Mouse (Mus musculus) heart, embryonic 15.5 days (tissue): Measurements from ENCODE around the gene Cacng5. TPM values are rescaled to one million over a fixed set of nuclear protein-coding genes. Genes with fewer than 3 reads are reported as not detected.

ENCODE experiments used
- ATAC-seq: fragments of 200-750 bp; cut with Nextera tagmentation; replicated peaks from 2 replicates; pipeline ENCODE4 v1.8.0; 2017; ENCODE audit warnings: low read depth, moderate TSS enrichment; ENCODE audit not compliant: insufficient number of reproducible peaks, insufficient read depth, low FRiP score
- H3K27ac ChIP-seq: fragments of 300-500 bp; sonication (generic); 2 replicates; pipeline ENCODE4 v1.5.1; 2015; ENCODE audit warnings: mild to moderate bottlenecking, inconsistent platforms
- H3K27me3 ChIP-seq: fragments of 300-500 bp; sonication (generic); 2 replicates; pipeline ENCODE4 v1.6.1; 2015; ENCODE audit warnings: inconsistent platforms
- H3K36me3 ChIP-seq: fragments of 300-500 bp; sonication (generic); 2 replicates; pipeline ENCODE4 v1.6.1; 2015; ENCODE audit warnings: mild to moderate bottlenecking, inconsistent platforms
- H3K4me1 ChIP-seq: fragments of 300-500 bp; sonication (generic); replicated peaks from 2 replicates; pipeline ENCODE4 v1.6.1; 2015; ENCODE audit warnings: inconsistent platforms
- H3K4me2 ChIP-seq: fragments of 300-500 bp; sonication (generic); 2 replicates; pipeline ENCODE4 v1.6.1; 2015; ENCODE audit warnings: inconsistent platforms, mild to moderate bottlenecking, moderate library complexity
- H3K4me3 ChIP-seq: fragments of 300-500 bp; sonication (generic); 2 replicates; pipeline ENCODE4 v1.5.1; 2015; ENCODE audit warnings: mild to moderate bottlenecking, inconsistent platforms
- H3K9ac ChIP-seq: fragments of 300-500 bp; sonication (generic); 2 replicates; pipeline ENCODE4 v1.6.1; 2015; ENCODE audit warnings: mild to moderate bottlenecking, inconsistent platforms
- H3K9me3 ChIP-seq: fragments of 300-500 bp; sonication (generic); replicated peaks from 2 replicates; pipeline ENCODE4 v1.6.1; 2016; ENCODE audit warnings: inconsistent platforms
- WGBS: fragments of 180-500 bp; shearing (Covaris S2); methylation state at CpG from one replicate; pipeline ENCODE4 v1.1.7; 2015; ENCODE audit warnings: mixed read lengths; 5-methylcytosine and 5-hydroxymethylcytosine counted together
- polyA plus RNA-seq: library from polyadenylated mRNA; unstranded; fragments of >200 nt; fragmentation: Nextera tagmentation; extraction: Ambion mirVana; gene quantifications from 2 replicates; pipeline ENCODE4 v1.2.1, GENCODE M21; 2015

The Cacng5 gene
- polyA plus RNA-seq, 1 experiment from 2014 or later = 0.09 TPM

- Histone ChIP-seq H3K4me1 (no peaks in the 10 kb centered on the region), H3K27me3 (no peaks in the 10 kb centered on the region), H3K36me3 (no peaks in the 10 kb centered on the region), H3K9me3 (no peaks in the 10 kb centered on the region), H3K9ac (no peak overlapping the region), H3K4me3 (no peak overlapping the region), H3K27ac (no peak overlapping the region), H3K4me2 (no peak overlapping the region)
- no peak for ATAC-seq
- WGBS = 71% methylated on average over 5 of the region's 5 CpGs
Observed at GRCm38 (mm10) chr11:107876840-107877239, 38.0 kb downstream of the Cacng5 start.

- no peak for ATAC-seq
- Histone ChIP-seq H3K4me1 (no peaks in the 10 kb centered on the region), H3K4me3 (no peak overlapping the region), H3K36me3 (no peaks in the 10 kb centered on the region), H3K27ac (no peak overlapping the region), H3K9me3 (no peaks in the 10 kb centered on the region), H3K27me3 (no peaks in the 10 kb centered on the region), H3K9ac (no peak overlapping the region), H3K4me2 (no peak overlapping the region)
- 77% methylated on average over 18 of the region's 18 CpGs for WGBS
Observed at GRCm38 (mm10) chr11:107875861-107876494, 38.9 kb downstream of the Cacng5 start.

GRCm38 (mm10) chr11:107872743-107873142, 42.1 kb downstream of the Cacng5 start:
- 64% methylated on average over 6 of the region's 6 CpGs for WGBS
- ATAC-seq = no peak
- Histone ChIP-seq H3K27ac (no peak overlapping the region), H3K36me3 (no peaks in the 10 kb centered on the region), H3K4me2 (no peak overlapping the region), H3K9me3 (no peaks in the 10 kb centered on the region), H3K4me3 (no peak overlapping the region), H3K4me1 (no peaks in the 10 kb centered on the region), H3K27me3 (no peaks in the 10 kb centered on the region), H3K9ac (no peak overlapping the region)

GRCm38 (mm10) chr11:107867509-107867908, 47.3 kb downstream of the Cacng5 start:
- H3K9ac ChIP-seq = no peak overlapping the region
- H3K27ac ChIP-seq = no peak overlapping the region
- H3K27me3 ChIP-seq = no peaks in the 10 kb centered on the region
- WGBS = 73% methylated on average over 8 of the region's 8 CpGs
- H3K9me3 ChIP-seq = no peaks in the 10 kb centered on the region
- no peaks in the 10 kb centered on the region for H3K36me3 ChIP-seq
- H3K4me1 ChIP-seq = no peaks in the 10 kb centered on the region
- ATAC-seq = no peak
- H3K4me2 ChIP-seq = no peak overlapping the region
- H3K4me3 ChIP-seq = no peak overlapping the region

- H3K9ac ChIP-seq = no peak overlapping the region
- H3K9me3 ChIP-seq = no peaks in the 10 kb centered on the region
- no peak overlapping the region for H3K27ac ChIP-seq
- ATAC-seq = no peak
- no peaks in the 10 kb centered on the region for H3K36me3 ChIP-seq
- H3K27me3 ChIP-seq = peaks cover 2% of the 10 kb centered on the region; the same call in 1 of the 2 replicates
- 12% methylated on average over 7 of the region's 7 CpGs for WGBS
- H3K4me1 ChIP-seq = no peaks in the 10 kb centered on the region
- no peak overlapping the region for H3K4me2 ChIP-seq
- no peak overlapping the region for H3K4me3 ChIP-seq
Observed at GRCm38 (mm10) chr11:107865128-107865527, 49.7 kb downstream of the Cacng5 start.

GRCm38 (mm10) chr11:107864024-107864423, 50.8 kb downstream of the Cacng5 start:
- Histone ChIP-seq H3K27ac (no peak overlapping the region), H3K4me1 (no peaks in the 10 kb centered on the region), H3K4me3 (no peak overlapping the region), H3K27me3 (peaks cover 2% of the 10 kb centered on the region; the same call in 1 of the 2 replicates), H3K36me3 (no peaks in the 10 kb centered on the region), H3K9ac (no peak overlapping the region), H3K9me3 (no peaks in the 10 kb centered on the region), H3K4me2 (no peak overlapping the region)
- WGBS = 12% methylated on average over 4 of the region's 4 CpGs
- ATAC-seq = no peak

- Histone ChIP-seq H3K4me1 (no peaks in the 10 kb centered on the region), H3K4me2 (no peak overlapping the region), H3K9ac (no peak overlapping the region), H3K27me3 (peaks cover 2% of the 10 kb centered on the region; the same call in 1 of the 2 replicates), H3K36me3 (no peaks in the 10 kb centered on the region), H3K9me3 (no peaks in the 10 kb centered on the region), H3K4me3 (no peak overlapping the region), H3K27ac (no peak overlapping the region)
- no peak for ATAC-seq
- WGBS = 78% methylated on average over 5 of the region's 5 CpGs
Observed at GRCm38 (mm10) chr11:107861738-107862137, 53.1 kb downstream of the Cacng5 start.

GRCm38 (mm10) chr11:107859871-107860270, 55.0 kb downstream of the Cacng5 start:
- ATAC-seq = no peak
- no peaks in the 10 kb centered on the region for H3K9me3 ChIP-seq

GRCm38 (mm10) chr11:107859288-107859687, 55.6 kb downstream of the Cacng5 start:
- H3K4me2 ChIP-seq = no peak overlapping the region
- no peak for ATAC-seq
- WGBS = 16% methylated on average over 7 of the region's 7 CpGs
- H3K4me1 ChIP-seq = no peaks in the 10 kb centered on the region
- peaks cover 10% of the 10 kb centered on the region for H3K27me3 ChIP-seq
- no peaks in the 10 kb centered on the region for H3K36me3 ChIP-seq
- no peaks in the 10 kb centered on the region for H3K9me3 ChIP-seq
- H3K4me3 ChIP-seq = no peak overlapping the region
- no peak overlapping the region for H3K27ac ChIP-seq
- H3K9ac ChIP-seq = no peak overlapping the region

More at GRCm38 (mm10) chr11:107859871-107860270, 55.0 kb downstream of the Cacng5 start:
- Histone ChIP-seq H3K4me3 (no peak overlapping the region), H3K9ac (no peak overlapping the region), H3K4me2 (no peak overlapping the region), H3K36me3 (no peaks in the 10 kb centered on the region), H3K4me1 (no peaks in the 10 kb centered on the region), H3K27ac (no peak overlapping the region), H3K27me3 (peaks cover 10% of the 10 kb centered on the region)
- WGBS = 91% methylated on average over 4 of the region's 4 CpGs

GRCm38 (mm10) chr11:107853088-107853487, 61.8 kb downstream of the Cacng5 start:
- H3K36me3 ChIP-seq = no peaks in the 10 kb centered on the region
- WGBS = 30% methylated on average over 1 of the region's 1 CpGs
- H3K27me3 ChIP-seq = peaks cover 7% of the 10 kb centered on the region
- no peak overlapping the region for H3K27ac ChIP-seq
- no peak overlapping the region for H3K4me3 ChIP-seq
- no peak overlapping the region for H3K4me2 ChIP-seq
- H3K9ac ChIP-seq = no peak overlapping the region
- no peaks in the 10 kb centered on the region for H3K4me1 ChIP-seq
- ATAC-seq = no peak
- H3K9me3 ChIP-seq = no peaks in the 10 kb centered on the region

- no peak for ATAC-seq
Observed at GRCm38 (mm10) chr11:107849621-107850020, 65.2 kb downstream of the Cacng5 start.

GRCm38 (mm10) chr11:107844175-107844574, 70.7 kb downstream of the Cacng5 start:
- 71% methylated on average over 1 of the region's 1 CpGs for WGBS
- H3K27ac ChIP-seq = no peak overlapping the region
- no peak overlapping the region for H3K4me2 ChIP-seq
- no peaks in the 10 kb centered on the region for H3K36me3 ChIP-seq
- no peaks in the 10 kb centered on the region for H3K4me1 ChIP-seq
- no peak for ATAC-seq
- no peak overlapping the region for H3K4me3 ChIP-seq
- no peaks in the 10 kb centered on the region for H3K27me3 ChIP-seq
- H3K9ac ChIP-seq = no peak overlapping the region
- H3K9me3 ChIP-seq = no peaks in the 10 kb centered on the region

More at GRCm38 (mm10) chr11:107849621-107850020, 65.2 kb downstream of the Cacng5 start:
- 39% methylated on average over 10 of the region's 10 CpGs for WGBS
- Histone ChIP-seq H3K4me3 (no peak overlapping the region), H3K9me3 (no peaks in the 10 kb centered on the region), H3K9ac (no peak overlapping the region), H3K36me3 (no peaks in the 10 kb centered on the region), H3K4me2 (no peak overlapping the region), H3K27me3 (no peaks in the 10 kb centered on the region), H3K4me1 (no peaks in the 10 kb centered on the region), H3K27ac (no peak overlapping the region)
